Mouse (Mus musculus) embryonic fibroblast, embryonic 13.5 days (primary cell): ENCODE results near the gene Chrm4.

Source experiments
- CTCF ChIP-seq: IDR thresholded peaks from 2 replicates; pipeline ENCODE4 v1.5.1; 2011; ENCODE audit warnings: mild to moderate bottlenecking, control low read depth, low read length, moderate library complexity, borderline replicate concordance; ENCODE audit not compliant: insufficient read depth
- POLR2A ChIP-seq: IDR thresholded peaks from 2 replicates; pipeline ENCODE4 v1.6.1; 2011; ENCODE audit warnings: low read depth, mild to moderate bottlenecking, control low read depth, low read length, moderate library complexity

DNA sequence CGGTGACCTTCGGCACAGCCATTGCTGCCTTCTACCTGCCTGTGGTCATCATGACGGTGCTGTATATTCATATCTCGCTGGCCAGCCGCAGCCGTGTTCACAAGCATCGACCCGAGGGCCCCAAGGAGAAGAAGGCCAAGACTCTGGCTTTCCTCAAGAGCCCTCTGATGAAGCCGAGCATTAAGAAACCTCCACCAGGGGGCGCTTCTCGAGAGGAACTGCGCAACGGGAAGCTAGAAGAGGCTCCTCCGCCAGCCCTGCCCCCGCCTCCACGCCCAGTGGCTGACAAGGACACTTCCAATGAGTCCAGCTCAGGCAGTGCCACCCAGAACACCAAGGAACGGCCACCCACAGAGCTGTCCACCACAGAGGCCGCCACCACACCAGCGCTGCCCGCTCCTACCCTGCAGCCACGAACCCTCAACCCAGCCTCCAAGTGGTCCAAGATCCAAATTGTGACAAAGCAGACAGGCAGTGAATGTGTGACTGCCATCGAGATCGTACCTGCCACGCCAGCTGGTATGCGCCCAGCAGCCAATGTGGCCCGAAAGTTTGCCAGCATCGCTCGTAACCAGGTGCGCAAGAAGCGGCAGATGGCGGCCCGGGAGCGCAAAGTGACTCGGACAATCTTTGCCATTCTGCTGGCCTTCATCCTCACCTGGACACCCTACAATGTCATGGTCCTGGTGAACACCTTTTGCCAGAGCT is 931 bp downstream of the Chrm4 start:
- TF ChIP-seq CTCF (no peak), POLR2A (no peak)
